Mouse (Mus musculus): ENCODE measurements at regions not wholly inside any gene's neighbourhood (a gene's known extent, or its start where the extent isn't known, plus 50 kb on each side); places are given as distances from the start of the nearest gene placed in this dataset.
"Not testable (repeated sequence)": the region's sequence is repeated elsewhere in the genome, so short reads cannot be mapped to it uniquely, and the experiment has no call there.

DNA sequence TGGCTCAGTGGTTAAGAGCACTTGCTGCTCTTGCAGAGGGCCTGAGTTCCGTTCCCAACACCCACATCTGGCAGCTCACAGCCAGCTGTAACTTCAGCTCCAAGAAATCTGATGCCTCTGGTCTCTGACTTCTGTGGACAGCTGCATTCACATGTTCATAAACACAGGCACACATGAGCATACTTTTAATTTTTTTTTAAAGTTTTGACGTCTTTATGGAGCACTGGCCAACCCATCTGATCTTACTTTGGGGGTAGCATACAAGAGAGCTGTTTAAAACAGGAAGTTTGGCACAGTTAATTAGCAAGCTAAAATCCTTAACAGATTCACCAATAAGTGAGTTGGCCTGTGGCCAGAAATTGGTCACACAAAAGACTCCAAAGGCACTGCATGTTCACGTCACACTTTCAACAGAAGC is 81.2 kb upstream of the Atl2 start:
- ATAC-seq (replicated peaks; ENCODE audit: low FRiP score) = no peak
- Histone ChIP-seq H3K36me3 (ENCODE audit: control insufficient read depth, insufficient read depth, low read length) (no peaks in the 10 kb centered on the region), H3K27ac (ENCODE audit: low read depth, low read length) (no peak overlapping the region), H3K9me3 (ENCODE audit: control insufficient read depth, low read length) (no peaks in the 10 kb centered on the region), H3K4me3 (ENCODE audit: low read depth, low read length) (no peak overlapping the region), H3K9ac (ENCODE audit: low read depth, low read length) (no peak overlapping the region), H3K27me3 (replicated peaks; ENCODE audit: control insufficient read depth, insufficient read depth, low read length) (no peaks in the 10 kb centered on the region), H3K4me2 (no peak overlapping the region), H3K4me1 (replicated peaks; ENCODE audit: control insufficient read depth, insufficient read depth, low read length) (peaks cover 19% of the 10 kb centered on the region)
- no peak for DNase-seq (ENCODE audit: low spot score)
- 60% methylated on average over 3 of the region's 3 CpGs for WGBS

DNA sequence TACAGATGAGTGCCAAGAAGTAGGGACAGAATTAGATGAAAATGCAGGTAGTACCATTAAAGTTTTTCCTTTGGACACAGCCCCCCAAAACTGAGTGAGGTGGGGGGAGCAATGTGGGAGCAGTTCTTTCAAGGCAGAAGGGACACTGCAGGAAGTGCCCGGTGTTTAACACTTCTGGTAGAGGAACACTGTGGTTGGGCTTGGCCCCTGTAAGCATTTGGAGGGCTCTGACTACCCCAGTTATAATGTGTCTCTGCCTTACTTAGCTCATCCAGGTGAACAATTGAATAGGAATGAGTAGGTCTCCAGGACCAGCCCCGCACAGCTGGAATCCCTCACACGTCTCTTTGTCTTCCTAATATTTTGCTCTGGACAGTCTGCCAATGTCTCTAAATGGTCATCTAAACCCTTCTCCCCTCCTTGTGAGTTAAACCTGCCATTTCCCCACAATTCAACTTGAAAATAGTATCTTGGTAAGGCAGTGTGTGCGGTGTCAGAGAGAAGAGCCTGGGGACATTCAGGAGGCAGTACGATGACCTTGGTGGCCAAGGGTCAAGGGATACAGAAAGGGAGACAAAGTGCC is 80.7 kb upstream of the Atl2 start:
- no peaks in the 10 kb centered on the region for H3K9me3 ChIP-seq (ENCODE audit: control insufficient read depth, low read length)
- ATAC-seq (replicated peaks; ENCODE audit: low FRiP score) = no peak
- peak overlapping the region; percentile 67 for H3K4me2 ChIP-seq
- H3K9ac ChIP-seq (ENCODE audit: low read depth, low read length) = no peak overlapping the region
- H3K4me3 ChIP-seq (ENCODE audit: low read depth, low read length) = peak overlapping the region; percentile 9; the same call in 1 of the 2 replicates
- H3K36me3 ChIP-seq (ENCODE audit: control insufficient read depth, insufficient read depth, low read length) = no peaks in the 10 kb centered on the region
- no peak for DNase-seq (ENCODE audit: low spot score)
- H3K27ac ChIP-seq (ENCODE audit: low read depth, low read length) = no peak overlapping the region
- WGBS = 78% methylated on average over 5 of the region's 5 CpGs
- no peaks in the 10 kb centered on the region for H3K27me3 ChIP-seq (replicated peaks; ENCODE audit: control insufficient read depth, insufficient read depth, low read length)
- H3K4me1 ChIP-seq (replicated peaks; ENCODE audit: control insufficient read depth, insufficient read depth, low read length) = peaks cover 13% of the 10 kb centered on the region

DNA sequence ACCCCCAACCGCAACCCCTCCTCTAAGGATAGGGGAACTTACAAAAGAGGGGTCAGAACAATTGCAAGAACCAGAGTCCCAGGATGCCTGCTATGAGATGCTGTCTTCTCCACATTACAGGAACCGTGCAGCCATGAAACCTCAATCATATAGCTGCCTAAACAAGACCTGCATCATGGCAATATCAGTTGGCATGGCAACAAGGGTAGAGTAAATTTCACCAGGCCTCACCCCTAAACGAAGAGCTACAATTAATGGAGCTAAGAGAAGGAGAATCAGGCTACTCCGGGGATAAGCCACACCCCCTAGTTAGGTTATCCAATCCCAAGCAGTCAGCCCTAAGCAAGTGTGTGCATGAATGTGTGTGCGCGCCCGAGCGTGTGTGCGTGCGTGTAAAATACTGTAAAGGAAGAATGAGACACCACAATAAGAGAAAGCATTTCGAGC is 80.1 kb upstream of the Atl2 start:
- H3K9me3 ChIP-seq (ENCODE audit: control insufficient read depth, low read length) = no peaks in the 10 kb centered on the region
- 25% methylated on average over 11 of the region's 11 CpGs for WGBS
- H3K4me2 ChIP-seq = peak overlapping the region; percentile 67
- H3K4me3 ChIP-seq (ENCODE audit: low read depth, low read length) = peak overlapping the region; percentile 9; the same call in 1 of the 2 replicates
- H3K27ac ChIP-seq (ENCODE audit: low read depth, low read length) = no peak overlapping the region
- H3K4me1 ChIP-seq (replicated peaks; ENCODE audit: control insufficient read depth, insufficient read depth, low read length) = peaks cover 13% of the 10 kb centered on the region
- ATAC-seq (replicated peaks; ENCODE audit: low FRiP score) (peak; percentile 68), DNase-seq (ENCODE audit: low spot score) (no peak)
- H3K36me3 ChIP-seq (ENCODE audit: control insufficient read depth, insufficient read depth, low read length) = no peaks in the 10 kb centered on the region
- no peaks in the 10 kb centered on the region for H3K27me3 ChIP-seq (replicated peaks; ENCODE audit: control insufficient read depth, insufficient read depth, low read length)
- no peak overlapping the region for H3K9ac ChIP-seq (ENCODE audit: low read depth, low read length)

DNA sequence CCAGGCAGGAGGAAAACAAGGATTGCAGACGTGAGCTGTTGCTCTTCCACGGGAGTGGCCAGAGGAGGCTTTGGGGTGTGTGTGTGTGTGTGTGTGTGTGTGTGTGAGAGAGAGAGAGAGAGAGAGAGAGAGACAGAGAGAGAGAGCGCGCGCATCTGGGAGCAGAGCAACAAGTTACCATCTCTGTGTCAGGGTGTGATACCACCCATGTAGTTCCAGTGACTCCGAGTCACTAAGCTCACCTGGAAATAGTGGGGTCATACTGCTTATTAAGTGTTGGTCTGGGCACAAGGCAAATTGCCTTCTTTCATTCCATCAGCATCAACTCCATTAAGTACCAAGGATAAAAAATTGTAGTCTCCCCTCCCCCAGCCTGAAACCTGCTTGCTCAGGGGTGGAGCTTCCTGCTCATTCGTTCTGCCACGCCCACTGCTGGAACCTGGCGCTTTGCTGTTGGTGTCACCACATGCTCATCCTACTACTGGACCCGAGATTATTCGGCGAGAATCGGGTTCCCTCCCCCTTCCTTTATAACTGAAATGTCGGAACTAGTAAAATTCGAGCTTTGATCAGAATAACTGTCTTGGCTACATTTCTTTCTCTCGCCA is 79.3 kb upstream of the Atl2 start:
- H3K9ac ChIP-seq (ENCODE audit: low read depth, low read length); H3K27ac ChIP-seq (ENCODE audit: low read depth, low read length); DNase-seq (ENCODE audit: low spot score); H3K36me3 ChIP-seq (ENCODE audit: control insufficient read depth, insufficient read depth, low read length); H3K27me3 ChIP-seq (replicated peaks; ENCODE audit: control insufficient read depth, insufficient read depth, low read length); H3K9me3 ChIP-seq (ENCODE audit: control insufficient read depth, low read length): not testable (repeated sequence)
- ATAC-seq (replicated peaks; ENCODE audit: low FRiP score) = peak; percentile 63
- 16% methylated on average over 16 of the region's 16 CpGs for WGBS
- peak overlapping the region; percentile 5; the same call in 1 of the 2 replicates for H3K4me3 ChIP-seq (ENCODE audit: low read depth, low read length)
- peak overlapping the region; percentile 67 for H3K4me2 ChIP-seq
- H3K4me1 ChIP-seq (replicated peaks; ENCODE audit: control insufficient read depth, insufficient read depth, low read length) = peaks cover 14% of the 10 kb centered on the region

DNA sequence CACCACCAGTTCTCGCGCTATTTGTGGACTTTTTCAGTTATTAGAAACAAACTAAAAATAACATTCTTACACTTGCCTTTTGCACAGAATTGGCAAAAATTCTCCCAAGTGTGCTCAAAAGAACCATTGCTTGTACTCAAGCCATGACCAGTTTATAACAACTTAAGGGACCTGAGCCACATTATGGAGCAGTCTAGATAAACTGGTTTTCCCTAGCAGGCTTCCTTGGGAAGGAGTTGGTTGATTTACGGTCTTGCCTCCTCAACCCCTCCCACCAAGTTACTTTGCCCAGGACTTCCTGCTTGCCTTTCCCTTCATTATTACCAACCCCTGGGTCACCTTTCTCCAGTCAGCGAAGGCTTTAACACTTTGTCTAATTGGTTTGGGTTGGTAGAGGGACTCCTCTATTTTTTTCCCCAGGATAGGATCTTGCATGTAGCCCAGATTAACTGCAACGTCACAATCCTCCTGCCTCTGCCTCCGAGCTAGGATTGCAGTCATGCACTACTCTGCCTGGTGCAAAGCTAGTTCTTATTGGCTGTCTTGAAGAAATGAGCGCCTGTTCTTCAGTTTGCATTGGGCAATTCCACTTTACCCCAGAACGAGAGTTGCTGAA is 75.9 kb upstream of the Atl2 start:
- Histone ChIP-seq H3K4me1 (replicated peaks; ENCODE audit: control insufficient read depth, insufficient read depth, low read length) (peaks cover 32% of the 10 kb centered on the region), H3K9ac (ENCODE audit: low read depth, low read length) (no peak overlapping the region), H3K36me3 (ENCODE audit: control insufficient read depth, insufficient read depth, low read length) (no peaks in the 10 kb centered on the region), H3K27me3 (replicated peaks; ENCODE audit: control insufficient read depth, insufficient read depth, low read length) (no peaks in the 10 kb centered on the region), H3K4me3 (ENCODE audit: low read depth, low read length) (no peak overlapping the region), H3K27ac (ENCODE audit: low read depth, low read length) (no peak overlapping the region), H3K9me3 (ENCODE audit: control insufficient read depth, low read length) (no peaks in the 10 kb centered on the region), H3K4me2 (peak overlapping the region; percentile 51)
- ATAC-seq (replicated peaks; ENCODE audit: low FRiP score) = no peak
- WGBS = 62% methylated on average over 8 of the region's 8 CpGs
- DNase-seq (ENCODE audit: low spot score) = no peak

DNA sequence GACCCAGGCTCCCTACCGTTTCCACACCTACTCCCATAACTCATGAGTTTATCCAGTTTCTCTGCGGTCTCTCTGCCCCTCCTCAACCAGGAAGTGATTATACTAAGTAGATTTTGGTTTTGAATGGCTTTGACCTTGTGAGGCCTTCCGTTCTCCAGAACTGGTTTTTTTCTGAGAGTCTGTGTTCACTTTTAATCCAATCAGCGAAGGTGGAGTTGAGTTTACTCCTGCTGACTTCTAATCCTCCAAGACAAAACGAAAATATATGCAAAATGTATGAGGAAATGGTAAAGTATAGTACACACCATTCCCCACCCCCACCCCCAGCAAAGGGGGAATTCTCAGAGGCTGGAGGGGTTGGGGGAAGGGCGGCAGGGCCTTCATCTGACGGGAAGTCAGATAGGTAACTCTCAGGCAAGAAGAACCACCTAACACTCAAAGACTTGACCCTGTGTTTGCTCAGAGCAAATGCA is 73.6 kb upstream of the Atl2 start:
- peak overlapping the region; percentile 31 for H3K4me2 ChIP-seq
- no peak overlapping the region for H3K27ac ChIP-seq (ENCODE audit: low read depth, low read length)
- no peak overlapping the region for H3K9ac ChIP-seq (ENCODE audit: low read depth, low read length)
- no peaks in the 10 kb centered on the region for H3K36me3 ChIP-seq (ENCODE audit: control insufficient read depth, insufficient read depth, low read length)
- no peak overlapping the region for H3K4me3 ChIP-seq (ENCODE audit: low read depth, low read length)
- ATAC-seq (replicated peaks; ENCODE audit: low FRiP score) = no peak
- WGBS = 17% methylated on average over 7 of the region's 7 CpGs
- peaks cover 27% of the 10 kb centered on the region for H3K4me1 ChIP-seq (replicated peaks; ENCODE audit: control insufficient read depth, insufficient read depth, low read length)
- no peaks in the 10 kb centered on the region for H3K9me3 ChIP-seq (ENCODE audit: control insufficient read depth, low read length)
- peaks cover 3% of the 10 kb centered on the region; the same call in 1 of the 2 replicates for H3K27me3 ChIP-seq (replicated peaks; ENCODE audit: control insufficient read depth, insufficient read depth, low read length)
- DNase-seq (ENCODE audit: low spot score) = no peak

DNA sequence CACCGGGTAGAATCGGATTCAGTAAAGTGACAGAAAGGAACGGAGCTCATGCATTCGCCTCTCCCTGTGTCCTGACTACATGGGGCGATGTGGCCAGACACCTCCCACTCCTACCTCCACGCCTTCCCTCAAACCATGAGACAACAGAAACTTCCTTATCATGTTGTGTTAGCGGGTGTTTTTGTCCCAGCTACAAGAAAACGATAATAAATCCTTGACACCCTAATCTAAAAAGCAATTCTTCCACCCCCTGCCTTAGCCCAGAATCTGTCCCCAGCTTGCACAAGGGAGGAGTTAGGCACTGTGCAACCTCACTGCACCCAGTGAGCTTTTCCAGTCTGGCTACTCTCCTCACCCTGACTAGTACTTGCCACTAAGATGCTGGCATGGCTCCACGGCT is 72.9 kb upstream of the Atl2 start:
- Histone ChIP-seq H3K9ac (ENCODE audit: low read depth, low read length) (no peak overlapping the region), H3K27ac (ENCODE audit: low read depth, low read length) (no peak overlapping the region), H3K9me3 (ENCODE audit: control insufficient read depth, low read length) (no peaks in the 10 kb centered on the region), H3K36me3 (ENCODE audit: control insufficient read depth, insufficient read depth, low read length) (no peaks in the 10 kb centered on the region), H3K27me3 (replicated peaks; ENCODE audit: control insufficient read depth, insufficient read depth, low read length) (peaks cover 3% of the 10 kb centered on the region; the same call in 1 of the 2 replicates), H3K4me2 (peak overlapping the region; percentile 31), H3K4me3 (ENCODE audit: low read depth, low read length) (no peak overlapping the region), H3K4me1 (replicated peaks; ENCODE audit: control insufficient read depth, insufficient read depth, low read length) (peaks cover 23% of the 10 kb centered on the region)
- WGBS = 37% methylated on average over 9 of the region's 9 CpGs
- no peak for DNase-seq (ENCODE audit: low spot score)
- ATAC-seq (replicated peaks; ENCODE audit: low FRiP score) = peak; percentile 83

DNA sequence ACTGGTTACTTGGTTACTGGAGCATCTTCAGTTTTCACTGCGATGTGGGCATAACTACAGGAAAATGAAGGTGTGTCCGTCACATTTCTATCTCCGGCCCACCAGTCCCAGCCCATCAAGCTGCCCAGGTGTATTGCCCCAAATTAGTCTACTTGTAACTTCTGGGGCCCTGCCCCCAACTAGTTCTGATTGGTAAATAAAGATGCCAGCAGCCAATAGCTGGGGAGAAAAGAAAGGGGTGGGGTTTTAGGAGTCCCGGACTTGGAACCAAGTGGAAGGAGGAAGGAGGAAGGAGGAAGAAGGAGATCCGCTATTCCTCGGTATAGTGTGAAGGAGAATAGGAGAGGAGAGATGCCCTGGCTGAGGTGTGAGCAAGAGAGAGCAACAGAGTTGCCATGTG is 71.1 kb upstream of the Atl2 start:
- H3K27me3 ChIP-seq (replicated peaks; ENCODE audit: control insufficient read depth, insufficient read depth, low read length) = peaks cover 5% of the 10 kb centered on the region; the same call in 1 of the 2 replicates
- no peak overlapping the region for H3K4me3 ChIP-seq (ENCODE audit: low read depth, low read length)
- H3K36me3 ChIP-seq (ENCODE audit: control insufficient read depth, insufficient read depth, low read length) = no peaks in the 10 kb centered on the region
- 50% methylated on average over 6 of the region's 6 CpGs for WGBS
- no peak overlapping the region for H3K4me2 ChIP-seq
- H3K9me3 ChIP-seq (ENCODE audit: control insufficient read depth, low read length) = no peaks in the 10 kb centered on the region
- no peak overlapping the region for H3K9ac ChIP-seq (ENCODE audit: low read depth, low read length)
- H3K27ac ChIP-seq (ENCODE audit: low read depth, low read length) = no peak overlapping the region
- no peak for ATAC-seq (replicated peaks; ENCODE audit: low FRiP score)
- DNase-seq (ENCODE audit: low spot score) = no peak
- peaks cover 18% of the 10 kb centered on the region for H3K4me1 ChIP-seq (replicated peaks; ENCODE audit: control insufficient read depth, insufficient read depth, low read length)
